Mouse (Mus musculus) lung, embryonic 14.5 days (tissue): ENCODE results near the gene Apoc3. TPM values are rescaled to one million over a fixed set of nuclear protein-coding genes. Genes with fewer than 3 reads are reported as not detected.

Experiments
- ATAC-seq: fragments of 200-750 bp; cut with Nextera tagmentation; 2 replicates; pipeline ENCODE4 v1.8.0; 2017; ENCODE audit warnings: mild to moderate bottlenecking, moderate TSS enrichment, moderate library complexity; ENCODE audit not compliant: insufficient read depth
- DNase-seq: peaks from one replicate; pipeline ENCODE4 v3.0.0-alpha.2; 2015
- H3K27ac ChIP-seq: fragments of 300-500 bp; sonication (generic); 2 replicates; pipeline ENCODE4 v1.5.1; 2014; ENCODE audit warnings: low read depth, mild to moderate bottlenecking, moderate library complexity
- H3K27me3 ChIP-seq: fragments of 300-500 bp; sonication (generic); 2 replicates; pipeline ENCODE4 v1.6.1; 2014; ENCODE audit warnings: low read length, control low read depth; ENCODE audit not compliant: insufficient read depth
- H3K36me3 ChIP-seq: fragments of 300-500 bp; sonication (generic); 2 replicates; pipeline ENCODE4 v1.6.1; 2014; ENCODE audit warnings: control low read depth; ENCODE audit not compliant: insufficient read depth
- H3K4me1 ChIP-seq: fragments of 300-500 bp; sonication (generic); 2 replicates; pipeline ENCODE4 v1.6.1; 2014; ENCODE audit warnings: antibody characterized with exemption, control low read depth; ENCODE audit not compliant: insufficient read depth
- H3K4me2 ChIP-seq: fragments of 300-500 bp; sonication (generic); 2 replicates; pipeline ENCODE4 v1.6.1; 2014; ENCODE audit warnings: mild to moderate bottlenecking
- H3K4me3 ChIP-seq: fragments of 300-500 bp; sonication (generic); 2 replicates; pipeline ENCODE4 v1.5.1; 2014; ENCODE audit warnings: low read depth, low read length
- H3K9ac ChIP-seq: fragments of 300-500 bp; sonication (generic); 2 replicates; pipeline ENCODE4 v1.6.1; 2014
- H3K9me3 ChIP-seq: fragments of 300-500 bp; sonication (generic); 2 replicates; pipeline ENCODE4 v1.6.1; 2016; ENCODE audit warnings: low read depth, low read length, control low read depth
- CTCF ChIP-seq: IDR thresholded peaks from 2 replicates; pipeline ENCODE4 v1.5.1; 2016; ENCODE audit warnings: antibody characterized with exemption, low read depth
- WGBS: fragments of 180-500 bp; shearing (Covaris S2); extraction: QIAGEN DNeasy Blood & Tissue Kit; methylation state at CpG from one replicate; pipeline ENCODE4 v1.1.7; 2014; 5-methylcytosine and 5-hydroxymethylcytosine counted together
- polyA plus RNA-seq: library from polyadenylated mRNA; unstranded; fragments of >200 nt; fragmentation: Nextera tagmentation; extraction: Ambion mirVana; gene quantifications from 2 replicates; pipeline ENCODE4 v1.2.1, GENCODE M21; 2014

The Apoc3 gene
- polyA plus RNA-seq, 1 experiment from 2014 or later, result not detected

DNA sequence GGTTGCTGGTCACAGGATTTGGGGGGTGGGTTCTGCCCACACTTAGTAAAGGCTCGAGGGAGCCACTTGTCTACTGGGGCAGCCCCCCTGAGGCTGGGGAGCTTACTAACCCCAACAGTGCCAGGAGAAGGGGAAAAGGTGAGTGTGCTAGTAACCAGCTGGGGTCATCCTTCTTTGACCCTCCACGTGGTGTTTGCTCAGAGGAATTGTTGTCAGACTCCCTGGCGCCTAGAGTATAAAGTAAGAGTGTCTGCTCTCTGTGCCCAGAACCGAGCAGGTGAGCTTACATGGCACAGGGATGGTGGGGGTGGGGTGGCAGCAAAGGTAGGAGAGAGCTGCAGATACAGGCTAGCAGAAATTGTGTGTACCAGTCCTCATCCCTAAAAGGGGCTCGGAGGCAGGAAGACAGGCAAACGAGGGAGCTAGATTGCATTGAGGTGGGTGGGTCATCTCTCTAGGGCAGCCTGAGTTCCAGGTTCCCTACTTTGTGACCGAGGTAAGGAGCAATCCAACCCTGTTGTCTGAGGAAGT lies 33.0 kb upstream of the Apoc3 start, which contains the start of gene Apoa5:
Gene Apoa5 (plus strand): TSS at position 291 of the 531 bp plus-strand sequence.
- no peak within 1 kb of the TSS for H3K9ac ChIP-seq
- no peak for TF ChIP-seq CTCF

DNA sequence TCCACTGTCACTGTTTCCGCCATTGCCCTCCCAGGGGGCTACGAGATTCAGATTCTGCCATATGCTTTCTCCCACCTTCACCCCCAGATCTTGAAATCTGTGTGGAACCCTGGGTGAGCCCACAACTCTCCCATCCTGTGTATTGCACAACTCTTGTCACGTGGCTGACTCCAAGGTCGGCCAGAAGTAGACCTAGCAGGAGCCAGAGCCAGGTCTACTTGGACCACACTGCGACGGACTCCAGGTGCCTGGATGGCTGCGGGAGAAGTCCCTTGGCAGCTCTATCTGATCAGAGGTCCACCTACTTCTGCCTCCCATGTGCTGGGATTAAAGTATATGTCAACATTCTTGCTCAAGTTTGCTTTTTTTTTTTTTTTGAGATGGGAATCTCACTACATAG lies 25.7 kb upstream of the Apoc3 start:
- no peak overlapping the region for H3K9ac ChIP-seq
- H3K27me3 ChIP-seq, result no peaks in the 10 kb centered on the region
- WGBS, result 76% methylated on average over 7 of the region's 7 CpGs
- no peaks in the 10 kb centered on the region for H3K36me3 ChIP-seq
- no peak overlapping the region for H3K27ac ChIP-seq
- DNase-seq, result no peak
- no peak overlapping the region for H3K4me2 ChIP-seq
- H3K4me1 ChIP-seq, result no peaks in the 10 kb centered on the region
- ATAC-seq, result no peak
- no peak for TF ChIP-seq CTCF
- no peak overlapping the region for H3K4me3 ChIP-seq
- no peaks in the 10 kb centered on the region for H3K9me3 ChIP-seq

More for the DNA sequence above, 33.0 kb upstream of the Apoc3 start, which contains the start of gene Apoa5:
- Histone ChIP-seq H3K9me3 (no peaks in the 10 kb centered on the region), H3K36me3 (no peaks in the 10 kb centered on the region), H3K27ac (no peak within 1 kb of the TSS), H3K4me2 (no peak within 1 kb of the TSS), H3K4me3 (no peak within 1 kb of the TSS), H3K27me3 (no peaks in the 10 kb centered on the region), H3K4me1 (no peaks in the 10 kb centered on the region)
- ATAC-seq (no peak), DNase-seq (no peak)
- WGBS, result 40% methylated on average over 7 of the region's 7 CpGs

DNA sequence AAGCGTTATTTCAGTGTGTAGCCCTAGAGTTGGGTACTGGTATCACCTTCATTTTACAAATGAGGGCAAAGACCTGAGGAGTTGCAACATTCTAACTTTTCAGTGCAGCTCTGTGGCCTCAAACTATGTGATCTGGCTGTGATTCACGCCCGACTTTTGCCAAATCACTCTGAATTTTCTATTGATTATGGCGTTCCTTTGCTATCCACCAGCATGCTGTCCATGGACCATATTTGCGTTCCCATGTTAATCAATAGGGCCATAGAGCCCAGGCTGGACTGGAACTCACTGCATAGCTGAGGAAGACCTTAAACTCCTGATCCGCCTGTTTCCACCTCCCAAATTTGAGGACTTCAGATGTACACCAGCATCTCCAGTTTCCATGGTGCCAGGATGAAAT lies 23.7 kb upstream of the Apoc3 start:
- Histone ChIP-seq H3K9ac (no peak overlapping the region), H3K4me3 (no peak overlapping the region), H3K9me3 (no peaks in the 10 kb centered on the region), H3K4me2 (no peak overlapping the region), H3K4me1 (no peaks in the 10 kb centered on the region), H3K27me3 (no peaks in the 10 kb centered on the region), H3K36me3 (no peaks in the 10 kb centered on the region), H3K27ac (no peak overlapping the region)
- no peak for TF ChIP-seq CTCF
- 87% methylated on average over 6 of the region's 6 CpGs for WGBS
- ATAC-seq (no peak), DNase-seq (no peak)

DNA sequence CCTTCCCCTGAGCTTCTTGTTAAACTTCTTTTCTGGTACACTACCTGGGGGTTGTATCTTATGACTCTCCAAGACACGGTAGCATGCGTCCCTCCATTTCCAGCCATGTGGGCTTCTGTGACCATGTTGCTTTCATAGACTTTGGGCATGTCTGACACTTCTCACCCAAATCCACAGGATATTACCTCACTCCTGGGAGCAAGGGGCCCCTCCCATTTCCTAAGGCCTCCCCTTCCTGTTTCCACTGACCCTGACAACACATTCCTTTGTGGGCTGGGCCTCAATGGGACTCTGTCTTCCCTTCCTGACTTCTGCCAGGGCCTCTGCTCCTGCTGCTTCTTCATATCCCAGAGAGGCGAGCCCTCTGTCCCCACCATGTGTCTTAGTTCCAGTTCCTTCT lies 22.1 kb upstream of the Apoc3 start:
- Histone ChIP-seq H3K9me3 (no peaks in the 10 kb centered on the region), H3K9ac (no peak overlapping the region), H3K36me3 (no peaks in the 10 kb centered on the region), H3K27ac (no peak overlapping the region), H3K4me2 (no peak overlapping the region), H3K4me1 (no peaks in the 10 kb centered on the region), H3K27me3 (no peaks in the 10 kb centered on the region), H3K4me3 (no peak overlapping the region)
- DNase-seq (peak; percentile 50), ATAC-seq (peak; percentile 60; the same call in 1 of the 2 replicates)
- WGBS, result 85% methylated on average over 3 of the region's 3 CpGs
- TF ChIP-seq CTCF, result no peak

DNA sequence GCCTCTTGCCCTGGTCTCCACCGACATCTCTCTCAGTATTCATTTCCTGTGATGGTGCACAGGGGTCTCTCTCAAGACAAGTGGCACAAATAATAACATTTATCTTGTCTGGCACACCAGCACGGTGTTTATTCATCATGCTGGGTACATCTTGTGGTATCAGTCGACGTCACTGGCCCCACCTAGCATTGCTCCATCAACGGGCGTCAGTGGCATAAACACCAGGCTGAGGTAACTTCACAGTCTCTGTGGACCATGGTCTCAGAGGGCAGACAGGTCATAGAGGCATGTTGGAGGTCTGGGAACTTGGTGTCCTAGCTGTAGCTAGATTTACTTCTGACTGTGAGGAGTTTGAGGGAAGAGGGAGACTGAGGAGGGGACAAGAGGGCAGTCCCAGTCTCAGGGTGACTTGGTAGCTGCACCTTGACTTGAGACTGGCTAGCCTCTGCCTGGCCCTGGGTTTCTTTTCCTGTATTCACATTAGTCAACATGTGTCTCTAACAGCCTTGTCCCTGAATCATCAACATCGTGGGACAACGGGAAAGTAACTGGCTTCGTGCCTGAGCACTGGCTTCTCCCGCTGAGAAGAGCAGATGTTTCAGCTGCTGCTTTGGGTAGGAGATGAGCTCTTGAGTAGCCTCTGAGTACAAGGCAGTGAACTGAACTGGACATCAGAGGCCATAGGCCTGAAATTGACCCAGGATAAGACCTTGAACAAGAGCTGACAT lies 21.4 kb upstream of the Apoc3 start:
- Histone ChIP-seq H3K36me3 (no peaks in the 10 kb centered on the region), H3K27me3 (no peaks in the 10 kb centered on the region), H3K27ac (no peak overlapping the region), H3K4me1 (no peaks in the 10 kb centered on the region), H3K4me3 (no peak overlapping the region), H3K9ac (no peak overlapping the region), H3K4me2 (no peak overlapping the region), H3K9me3 (no peaks in the 10 kb centered on the region)
- 74% methylated on average over 10 of the region's 10 CpGs for WGBS
- DNase-seq (no peak), ATAC-seq (no peak)
- TF ChIP-seq CTCF, result no peak

DNA sequence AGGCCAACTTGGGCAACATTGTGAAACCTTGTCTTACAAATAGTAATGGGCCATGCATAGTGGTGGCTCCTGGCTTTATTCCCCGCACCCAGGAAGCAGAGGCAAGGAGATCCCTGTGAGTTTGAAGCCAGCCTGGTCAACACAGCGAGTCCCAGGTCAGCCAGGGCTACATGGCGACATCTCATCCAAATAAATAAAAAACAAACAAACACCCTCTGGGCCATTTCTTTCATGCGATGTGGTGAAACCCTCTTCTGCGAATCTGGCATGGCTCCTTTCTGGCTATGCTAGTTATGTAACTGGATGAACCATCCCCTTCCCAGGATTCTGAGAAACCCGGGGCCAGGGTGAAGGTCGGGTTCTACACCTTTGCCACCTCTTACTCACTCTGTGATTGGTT lies 20.7 kb upstream of the Apoc3 start:
- no peaks in the 10 kb centered on the region for H3K9me3 ChIP-seq
- H3K4me1 ChIP-seq, result no peaks in the 10 kb centered on the region
- no peak overlapping the region for H3K4me3 ChIP-seq
- 80% methylated on average over 7 of the region's 7 CpGs for WGBS
- no peak for DNase-seq
- H3K36me3 ChIP-seq, result no peaks in the 10 kb centered on the region
- TF ChIP-seq CTCF, result no peak
- no peak for ATAC-seq
- no peak overlapping the region for H3K4me2 ChIP-seq
- no peak overlapping the region for H3K27ac ChIP-seq
- no peak overlapping the region for H3K9ac ChIP-seq
- no peaks in the 10 kb centered on the region for H3K27me3 ChIP-seq

DNA sequence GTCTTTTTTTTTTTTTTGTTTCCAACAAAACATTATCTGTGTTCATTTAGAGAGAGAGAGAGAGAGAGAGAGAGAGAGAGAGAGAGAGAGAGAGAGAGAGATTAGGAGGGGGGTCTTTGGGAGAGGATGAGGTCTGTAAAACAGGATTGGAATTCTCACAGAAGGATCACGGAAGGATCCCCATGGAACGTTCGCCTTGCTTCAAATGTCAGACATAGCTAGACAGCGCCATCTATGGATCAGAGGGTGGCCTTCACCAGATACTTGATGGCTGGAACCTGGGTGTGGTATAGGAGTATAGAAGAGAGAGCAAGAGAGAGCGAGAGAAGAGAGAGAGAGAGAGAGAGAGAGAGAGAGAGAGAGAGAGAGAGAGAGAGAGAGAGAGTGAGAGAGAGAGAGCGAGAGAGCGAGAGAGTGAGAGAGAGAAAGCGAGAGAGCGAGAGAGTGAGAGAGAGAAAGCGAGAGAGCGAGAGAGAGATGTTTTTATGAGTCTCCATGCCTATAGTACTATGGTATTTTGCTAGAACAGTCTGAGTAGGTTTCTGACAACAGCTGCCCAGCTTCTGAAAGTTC lies 11.4 kb upstream of the Apoc3 start:
- 21% methylated on average over 11 of the region's 11 CpGs for WGBS
- no peak overlapping the region for H3K9ac ChIP-seq
- H3K27ac ChIP-seq, result no peak overlapping the region
- no peaks in the 10 kb centered on the region for H3K36me3 ChIP-seq
- no peaks in the 10 kb centered on the region for H3K27me3 ChIP-seq
- no peaks in the 10 kb centered on the region for H3K9me3 ChIP-seq
- ATAC-seq (peak; percentile 73; the same call in 1 of the 2 replicates), DNase-seq (peak; percentile 95)
- H3K4me2 ChIP-seq, result no peak overlapping the region
- H3K4me1 ChIP-seq, result no peaks in the 10 kb centered on the region
- peak; percentile 89 for TF ChIP-seq CTCF
- H3K4me3 ChIP-seq, result no peak overlapping the region
